Comparison of ENCODE assay signal across 11 mouse cellular contexts in the genomic region with DNA sequence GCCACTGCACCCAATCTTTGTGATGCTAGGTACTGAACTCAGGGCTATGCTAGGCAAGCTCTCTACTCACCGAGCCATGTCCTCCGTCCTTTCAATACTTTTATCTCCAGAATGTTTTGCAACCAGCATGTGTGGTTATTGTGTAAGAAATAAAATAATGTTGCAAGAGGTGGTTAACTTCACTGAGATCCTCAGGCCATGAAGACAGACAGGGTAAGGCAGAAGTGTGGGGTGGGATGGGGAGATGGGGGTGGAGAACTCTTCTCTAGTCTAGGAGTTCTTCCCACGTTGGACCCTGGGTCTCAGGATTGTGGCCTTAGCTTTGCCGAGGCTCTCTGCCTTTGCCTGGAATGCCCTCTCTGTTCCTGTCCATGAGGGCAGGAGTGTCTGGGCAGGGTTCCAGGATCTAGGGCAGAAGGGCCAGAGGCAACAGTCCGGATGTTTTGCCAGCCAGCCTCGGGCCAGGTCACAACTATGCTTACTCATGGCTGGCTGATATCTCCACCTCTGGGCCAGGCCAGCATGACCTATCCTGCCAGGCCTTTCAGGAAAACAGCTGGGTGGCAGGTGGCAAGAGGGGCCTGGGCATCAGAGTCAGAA. TPM values are rescaled to one million over a fixed set of nuclear protein-coding genes. Genes with fewer than 3 reads are reported as not detected.
A peak's percentile ranks its signal among the peaks of the same experiment; 100 is the strongest.
DNase-seq lines count a peak whose midpoint lies in the region; ATAC-seq and TF ChIP-seq lines count a peak whose summit lies in the region.
"Had no signal": no experiment of that assay in that cellular context is flagged by ENCODE, and none has a peak within 500 bp of the region (broad histone marks: within the 10 kb centered on the region; RNA-seq: fewer than 3 reads in every experiment).

No protein-coding gene starts in this region.

- no peak for TF ChIP-seq POLR2A in liver, adult 2 months (IDR thresholded peaks at IDR 0.05; ENCODE audit: extremely low read depth, insufficient read depth, low read length)

- H3K4me2 ChIP-seq in liver, embryonic 12.5 days = no peak overlapping the region
- H3K4me2 ChIP-seq: heart, embryonic 13.5 days; midbrain, embryonic 15.5 days had no signal

- H3K27ac ChIP-seq in liver, adult 2 months (replicated peaks; ENCODE audit: insufficient read depth, low read depth, low read length) = peak overlapping the region; percentile 46; the same call in 1 of the 2 replicates
- H3K27ac ChIP-seq in liver, embryonic 12.5 days = no peak overlapping the region
- H3K27ac ChIP-seq: heart, embryonic 13.5 days; midbrain, embryonic 15.5 days had no signal

- no peaks in the 10 kb centered on the region for H3K27me3 ChIP-seq in liver, adult 2 months (ENCODE audit: control insufficient read depth, insufficient read depth, low read length)
- H3K27me3 ChIP-seq in liver, embryonic 12.5 days (replicated peaks) = peaks cover 22% of the 10 kb centered on the region
- H3K27me3 ChIP-seq: midbrain, embryonic 15.5 days had no signal

- TF ChIP-seq CTCF in liver, adult 2 months (IDR thresholded peaks at IDR 0.05; ENCODE audit: low read depth, low read length) = no peak

- peak; percentile 97 for DNase-seq in liver, adult 2 months (ENCODE audit: extremely low read depth, low read depth, low spot score)
- DNase-seq in adrenal gland, adult 8-10 months = peak; percentile 86
- DNase-seq in heart, adult 9 months (ENCODE audit: low spot score in 2 of 2) = peak; percentile 74 to 84
- peak; percentile 87 for DNase-seq in lung, postnatal 36 days
- no peak for DNase-seq in layer of hippocampus, postnatal 25 days (ENCODE audit: extremely low spot score in 1 of 2, low spot score in 1 of 2)
- no peak for DNase-seq in left cerebral cortex, adult 18-20 months (ENCODE audit: low spot score in 2 of 2)
- DNase-seq in retina, embryonic 14.5 days (ENCODE audit: low spot score) = no peak
- DNase-seq: layer of hippocampus, postnatal 36 days had no signal

- 8% methylated on average over 6 of the region's 6 CpGs for WGBS in liver, adult 2 months
- 54% methylated on average over 6 of the region's 6 CpGs for WGBS in liver, embryonic 12.5 days (ENCODE audit: insufficient replicate concordance)

- peaks cover 5% of the 10 kb centered on the region; the same call in 1 of the 2 replicates for H3K4me1 ChIP-seq in liver, adult 2 months (ENCODE audit: control insufficient read depth, insufficient read depth, low read length)
- 0 out of 2 replicates have a peak, but pooled peaks cover 3% of the 10 kb centered on the region for H3K4me1 ChIP-seq in liver, embryonic 12.5 days

- H3K36me3 ChIP-seq in liver, adult 2 months (ENCODE audit: control insufficient read depth, insufficient read depth, low read length) = no peaks in the 10 kb centered on the region
- H3K36me3 ChIP-seq in liver, embryonic 12.5 days = no peaks in the 10 kb centered on the region
- H3K36me3 ChIP-seq: heart, embryonic 13.5 days; midbrain, embryonic 15.5 days had no signal

- no peaks in the 10 kb centered on the region for H3K79me2 ChIP-seq in liver, adult 2 months (ENCODE audit: control insufficient read depth, insufficient read depth, low read length)

- H3K4me3 ChIP-seq in liver, adult 2 months (ENCODE audit: insufficient read depth, low read depth, low read length) = no peak overlapping the region
- no peak overlapping the region for H3K4me3 ChIP-seq in liver, embryonic 12.5 days
- H3K4me3 ChIP-seq: heart, embryonic 13.5 days; midbrain, embryonic 15.5 days had no signal

- ATAC-seq in liver, embryonic 12.5 days = no peak
- ATAC-seq: midbrain, embryonic 15.5 days had no signal

- H3K9me3 ChIP-seq in liver, embryonic 12.5 days (replicated peaks) = no peaks in the 10 kb centered on the region
- H3K9me3 ChIP-seq: heart, embryonic 13.5 days; midbrain, embryonic 15.5 days had no signal

- no peak overlapping the region for H3K9ac ChIP-seq in liver, adult 2 months (ENCODE audit: low read depth, low read length)
- no peak overlapping the region for H3K9ac ChIP-seq in liver, embryonic 12.5 days
- H3K9ac ChIP-seq: heart, embryonic 13.5 days; midbrain, embryonic 15.5 days had no signal

RNA-seq across cellular contexts. Expression of gene Jph3, which starts 33.7 kb away (rescaled TPM):
- total RNA-seq in liver, adult 2 months (2014; rRNA removed) = not detected in 2 replicates
- polyA plus RNA-seq in liver, adult 2 months (2012; rRNA removed) = not detected in 2 replicates
- polyA plus RNA-seq in liver, embryonic 12.5 days (2016; fragmentation: Nextera tagmentation; extraction: Ambion mirVana) = 0.13 and 0.24 TPM in 2 replicates
- total RNA-seq in adrenal gland, adult 8-10 months (2022) = 1 to 10 TPM; 3.2 to 6.1 (median 4.6) TPM
- 100 to 1,000 TPM; 301 to 309 TPM for total RNA-seq in layer of hippocampus, postnatal 25 days (2021)
- total RNA-seq in left cerebral cortex, adult 18-20 months (2021) = 100 to 1,000 TPM; 271 to 301 TPM

RNA-seq across cellular contexts. Expression of gene Zcchc14, which starts 43.0 kb away (rescaled TPM):
- total RNA-seq in liver, adult 2 months (2014; rRNA removed) = 9.2 and 14.8 TPM in 2 replicates
- 13.0 and 15.6 TPM in 2 replicates for polyA plus RNA-seq in liver, adult 2 months (2012; rRNA removed)
- polyA plus RNA-seq in liver, embryonic 12.5 days (2016; fragmentation: Nextera tagmentation; extraction: Ambion mirVana) = 2.8 and 2.9 TPM in 2 replicates
- total RNA-seq in adrenal gland, adult 8-10 months (2022) = 10 to 100 TPM; 38.8 to 62.5 (median 51.0) TPM
- 10 to 100 TPM; 79.7 to 88.2 TPM for total RNA-seq in layer of hippocampus, postnatal 25 days (2021)
- total RNA-seq in left cerebral cortex, adult 18-20 months (2021) = 10 to 100 TPM; 63.2 to 68.7 TPM

Comparison
In these comparisons a context has a peak if more than half of its experiments do, and no peak if none do; other contexts are left out.
1. DNase-seq: peak in liver, adult 2 months (single experiment), adrenal gland, adult 8-10 months (single experiment), heart, adult 9 months (2 of 2) and lung, postnatal 36 days (single experiment); none in layer of hippocampus, postnatal 25 days (0 of 2), left cerebral cortex, adult 18-20 months (0 of 2) and retina, embryonic 14.5 days (single experiment).
2. RNA of gene Jph3, which starts 33.7 kb away (total RNA-seq): 301 to 309 TPM in layer of hippocampus, postnatal 25 days and 271 to 301 TPM in left cerebral cortex, adult 18-20 months; 3.2 to 6.1 TPM in adrenal gland, adult 8-10 months and not detected in liver, adult 2 months; every median in the first group is over 10 times any median in the second.